18 mouse cellular contexts compared by ENCODE assay signal in the genomic region with DNA sequence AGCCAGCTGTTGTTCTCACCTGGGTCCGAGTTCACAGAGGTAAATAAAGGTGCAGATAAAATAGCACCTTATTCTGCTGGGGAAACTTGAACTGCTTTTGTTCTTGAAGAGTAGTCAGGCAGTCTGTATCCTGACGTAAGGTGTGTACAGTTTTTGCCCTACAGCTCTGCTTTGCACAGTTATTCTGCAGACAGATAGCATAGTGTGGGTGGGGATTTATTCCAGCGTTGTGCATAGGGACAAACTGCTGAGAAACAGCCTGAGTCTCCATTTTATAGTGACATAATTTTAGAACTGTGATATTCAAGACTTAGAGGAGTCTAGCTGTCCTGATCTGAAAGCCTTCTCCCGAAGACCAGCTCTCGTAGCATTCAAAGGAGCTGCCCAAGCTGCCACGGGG.
"Had no signal": no experiment of that assay in that cellular context is flagged by ENCODE, and none has a peak within 500 bp of the region (broad histone marks: within the 10 kb centered on the region; RNA-seq: fewer than 3 reads in every experiment).

No protein-coding gene starts in this region.

- H3K27ac ChIP-seq: midbrain, embryonic 10.5 days; midbrain, embryonic 12.5 days; neural tube, embryonic 13.5 days; neural tube, embryonic 15.5 days had no signal

- DNase-seq: lung, adult 18-20 months; lung, embryonic 14.5 days; lung, postnatal 10 days; lung, postnatal 4 days; midbrain, embryonic 14.5 days; retina, postnatal 1 day; right cerebral cortex, adult 18-20 months; right cerebral cortex, postnatal 25 days; right cerebral cortex, postnatal 4 days; spleen, adult 18-20 months; thymus, adult 2 months; thymus, postnatal 25 days; thymus, postnatal 4 days had no signal

- H3K4me3 ChIP-seq: midbrain, embryonic 10.5 days; midbrain, embryonic 12.5 days; myocyte; neural tube, embryonic 13.5 days; neural tube, embryonic 15.5 days had no signal
